Mouse (Mus musculus): ENCODE data around the gene Cdh23. TPM values are rescaled to one million over a fixed set of nuclear protein-coding genes. Genes with fewer than 3 reads are reported as not detected.

Cdh23 gene
- polyA plus RNA-seq, 1 experiment from 2014 or later: 0.26 TPM

- Histone ChIP-seq H3K27ac (ENCODE audit: low read depth, low read length) (no peak overlapping the region), H3K9me3 (ENCODE audit: control insufficient read depth) (no peaks in the 10 kb centered on the region), H3K4me2 (replicated peaks; ENCODE audit: low read depth) (no peak overlapping the region; the same call in 1 of the 2 replicates), H3K4me1 (replicated peaks; ENCODE audit: control insufficient read depth, insufficient read depth, low read length) (0 out of 2 replicates have a peak, but pooled peaks cover 8% of the 10 kb centered on the region), H3K36me3 (ENCODE audit: control insufficient read depth, insufficient read depth) (peaks cover 31% of the 10 kb centered on the region), H3K4me3 (ENCODE audit: low read depth, low read length) (no peak overlapping the region), H3K9ac (ENCODE audit: low read depth, low read length) (no peak overlapping the region), H3K27me3 (replicated peaks; ENCODE audit: control insufficient read depth, insufficient read depth, low read length) (no peaks in the 10 kb centered on the region)
- no peak for TF ChIP-seq CTCF (IDR thresholded peaks at IDR 0.05; ENCODE audit: low read depth)
- no peak for ATAC-seq
- WGBS: 44% methylated on average over 12 of the region's 12 CpGs
Measured at GRCm38 (mm10) chr10:60361615-60362309, 334.5 kb downstream of the Cdh23 start.

GRCm38 (mm10) chr10:60358776-60359175 is 337.5 kb downstream of the Cdh23 start:
- no peak for ATAC-seq
- 73% methylated on average over 4 of the region's 4 CpGs for WGBS

GRCm38 (mm10) chr10:60357901-60358300 is 338.4 kb downstream of the Cdh23 start:
- no peak overlapping the region for H3K4me2 ChIP-seq (replicated peaks; ENCODE audit: low read depth)
- no peak overlapping the region for H3K4me3 ChIP-seq (ENCODE audit: low read depth, low read length)
- no peak for TF ChIP-seq CTCF (IDR thresholded peaks at IDR 0.05; ENCODE audit: low read depth)
- no peaks in the 10 kb centered on the region for H3K27me3 ChIP-seq (replicated peaks; ENCODE audit: control insufficient read depth, insufficient read depth, low read length)
- no peak overlapping the region for H3K27ac ChIP-seq (ENCODE audit: low read depth, low read length)
- ATAC-seq: no peak
- peaks cover 19% of the 10 kb centered on the region for H3K36me3 ChIP-seq (ENCODE audit: control insufficient read depth, insufficient read depth)
- 89% methylated on average over 14 of the region's 14 CpGs for WGBS
- no peak overlapping the region for H3K9ac ChIP-seq (ENCODE audit: low read depth, low read length)
- H3K4me1 ChIP-seq (replicated peaks; ENCODE audit: control insufficient read depth, insufficient read depth, low read length): 0 out of 2 replicates have a peak, but pooled peaks cover 8% of the 10 kb centered on the region
- H3K9me3 ChIP-seq (ENCODE audit: control insufficient read depth): no peaks in the 10 kb centered on the region

More at GRCm38 (mm10) chr10:60358776-60359175, 337.5 kb downstream of the Cdh23 start:
- H3K4me3 ChIP-seq (ENCODE audit: low read depth, low read length): no peak overlapping the region
- H3K4me2 ChIP-seq (replicated peaks; ENCODE audit: low read depth): no peak overlapping the region
- H3K4me1 ChIP-seq (replicated peaks; ENCODE audit: control insufficient read depth, insufficient read depth, low read length): 0 out of 2 replicates have a peak, but pooled peaks cover 8% of the 10 kb centered on the region
- H3K27me3 ChIP-seq (replicated peaks; ENCODE audit: control insufficient read depth, insufficient read depth, low read length): no peaks in the 10 kb centered on the region
- H3K27ac ChIP-seq (ENCODE audit: low read depth, low read length): no peak overlapping the region
- no peak overlapping the region for H3K9ac ChIP-seq (ENCODE audit: low read depth, low read length)
- TF ChIP-seq CTCF (IDR thresholded peaks at IDR 0.05; ENCODE audit: low read depth): no peak
- peaks cover 20% of the 10 kb centered on the region for H3K36me3 ChIP-seq (ENCODE audit: control insufficient read depth, insufficient read depth)
- no peaks in the 10 kb centered on the region for H3K9me3 ChIP-seq (ENCODE audit: control insufficient read depth)

- Histone ChIP-seq H3K4me3 (ENCODE audit: low read depth, low read length) (no peak overlapping the region), H3K4me2 (replicated peaks; ENCODE audit: low read depth) (no peak overlapping the region), H3K27ac (ENCODE audit: low read depth, low read length) (no peak overlapping the region), H3K9ac (ENCODE audit: low read depth, low read length) (no peak overlapping the region), H3K36me3 (ENCODE audit: control insufficient read depth, insufficient read depth) (peaks cover 19% of the 10 kb centered on the region), H3K27me3 (replicated peaks; ENCODE audit: control insufficient read depth, insufficient read depth, low read length) (no peaks in the 10 kb centered on the region), H3K9me3 (ENCODE audit: control insufficient read depth) (no peaks in the 10 kb centered on the region), H3K4me1 (replicated peaks; ENCODE audit: control insufficient read depth, insufficient read depth, low read length) (0 out of 2 replicates have a peak, but pooled peaks cover 8% of the 10 kb centered on the region)
- ATAC-seq: no peak
- TF ChIP-seq CTCF (IDR thresholded peaks at IDR 0.05; ENCODE audit: low read depth): no peak
- 84% methylated on average over 4 of the region's 4 CpGs for WGBS
Measured at GRCm38 (mm10) chr10:60357441-60357840, 338.8 kb downstream of the Cdh23 start.

- Histone ChIP-seq H3K36me3 (ENCODE audit: control insufficient read depth, insufficient read depth) (peaks cover 19% of the 10 kb centered on the region), H3K4me2 (replicated peaks; ENCODE audit: low read depth) (no peak overlapping the region), H3K27ac (ENCODE audit: low read depth, low read length) (no peak overlapping the region), H3K27me3 (replicated peaks; ENCODE audit: control insufficient read depth, insufficient read depth, low read length) (no peaks in the 10 kb centered on the region), H3K9ac (ENCODE audit: low read depth, low read length) (no peak overlapping the region), H3K4me1 (replicated peaks; ENCODE audit: control insufficient read depth, insufficient read depth, low read length) (peaks cover 8% of the 10 kb centered on the region; the same call in 1 of the 2 replicates), H3K9me3 (ENCODE audit: control insufficient read depth) (no peaks in the 10 kb centered on the region), H3K4me3 (ENCODE audit: low read depth, low read length) (no peak overlapping the region)
- TF ChIP-seq CTCF (IDR thresholded peaks at IDR 0.05; ENCODE audit: low read depth): no peak
- no peak for ATAC-seq
- 62% methylated on average over 11 of the region's 11 CpGs for WGBS
Measured at GRCm38 (mm10) chr10:60354881-60355677, 341.2 kb downstream of the Cdh23 start.

GRCm38 (mm10) chr10:60354003-60354325 is 342.3 kb downstream of the Cdh23 start:
- Histone ChIP-seq H3K27ac (ENCODE audit: low read depth, low read length) (no peak overlapping the region), H3K4me3 (ENCODE audit: low read depth, low read length) (no peak overlapping the region), H3K9me3 (ENCODE audit: control insufficient read depth) (no peaks in the 10 kb centered on the region), H3K4me2 (replicated peaks; ENCODE audit: low read depth) (no peak overlapping the region), H3K4me1 (replicated peaks; ENCODE audit: control insufficient read depth, insufficient read depth, low read length) (peaks cover 12% of the 10 kb centered on the region; the same call in 1 of the 2 replicates), H3K9ac (ENCODE audit: low read depth, low read length) (no peak overlapping the region), H3K36me3 (ENCODE audit: control insufficient read depth, insufficient read depth) (peaks cover 8% of the 10 kb centered on the region), H3K27me3 (replicated peaks; ENCODE audit: control insufficient read depth, insufficient read depth, low read length) (no peaks in the 10 kb centered on the region)
- ATAC-seq: no peak
- no peak for TF ChIP-seq CTCF (IDR thresholded peaks at IDR 0.05; ENCODE audit: low read depth)
- WGBS: 89% methylated on average over 4 of the region's 4 CpGs

Data from intestine, postnatal 0 days (tissue).